Mouse (Mus musculus): ENCODE results near the gene Dnajc11.

Dnajc11 gene

GRCm38 (mm10) chr4:152002063-152002462 is 68.6 kb downstream of the Dnajc11 start:
- in situ Hi-C loops (cut with MboI; ENCODE audit: unreplicated experiment in 2 of 2) = loop anchor here in 1 of 2 experiments (25.0 kb wide), 1 partner anchor 1640 kb away; no protein-coding TSS in a partner anchor

GRCm38 (mm10) chr4:152006137-152006536 is 72.6 kb downstream of the Dnajc11 start:
- in situ Hi-C loops (cut with MboI; ENCODE audit: unreplicated experiment in 2 of 2) = loop anchor here in 1 of 2 experiments (25.0 kb wide), 1 partner anchor 1644 kb away; no protein-coding TSS in a partner anchor

GRCm38 (mm10) chr4:152006812-152007211 is 73.3 kb downstream of the Dnajc11 start:
- in situ Hi-C loops (cut with MboI; ENCODE audit: unreplicated experiment in 2 of 2) = loop anchor here in 1 of 2 experiments (25.0 kb wide), 1 partner anchor 1645 kb away; no protein-coding TSS in a partner anchor

- in situ Hi-C loops (cut with MboI; ENCODE audit: unreplicated experiment in 2 of 2) = loop anchor here in 1 of 2 experiments (25.0 kb wide), 1 partner anchor 1645 kb away; no protein-coding TSS in a partner anchor
These were observed 74.1 kb downstream of the Dnajc11 start for GRCm38 (mm10) chr4:152007481-152008147.

GRCm38 (mm10) chr4:152008148-152008500 is 74.6 kb downstream of the Dnajc11 start:
- in situ Hi-C loops (cut with MboI; ENCODE audit: unreplicated experiment in 2 of 2) = loop anchor here in 1 of 2 experiments (25.0 kb wide), 1 partner anchor 1646 kb away; no protein-coding TSS in a partner anchor

GRCm38 (mm10) chr4:152008622-152009075 is 75.2 kb downstream of the Dnajc11 start, which contains the start of gene Klhl21:
Gene Klhl21 (plus strand): TSS chr4:152008803.
- in situ Hi-C loops (cut with MboI; ENCODE audit: unreplicated experiment in 2 of 2) = loop anchor here in 1 of 2 experiments (25.0 kb wide), 1 partner anchor 1646 kb away; no protein-coding TSS in a partner anchor

- in situ Hi-C loops (cut with MboI; ENCODE audit: unreplicated experiment in 2 of 2) = loop anchor here in 1 of 2 experiments (25.0 kb wide), 1 partner anchor 1647 kb away; no protein-coding TSS in a partner anchor
These were observed 75.9 kb downstream of the Dnajc11 start for GRCm38 (mm10) chr4:152009076-152010051.

- in situ Hi-C loops (cut with MboI; ENCODE audit: unreplicated experiment in 2 of 2) = loop anchor here in 1 of 2 experiments (25.0 kb wide), 1 partner anchor 1648 kb away; no protein-coding TSS in a partner anchor
These were observed 76.7 kb downstream of the Dnajc11 start for GRCm38 (mm10) chr4:152010091-152010706.

- in situ Hi-C loops (cut with MboI; ENCODE audit: unreplicated experiment in 2 of 2) = loop anchor here in 1 of 2 experiments (25.0 kb wide), 1 partner anchor 1648 kb away; no protein-coding TSS in a partner anchor
These were observed 77.2 kb downstream of the Dnajc11 start for GRCm38 (mm10) chr4:152010707-152011134.

- in situ Hi-C loops (cut with MboI; ENCODE audit: unreplicated experiment in 2 of 2) = loop anchor here in 1 of 2 experiments (25.0 kb wide), 1 partner anchor 1649 kb away; no protein-coding TSS in a partner anchor
These were observed 77.8 kb downstream of the Dnajc11 start for GRCm38 (mm10) chr4:152011171-152011760.

- in situ Hi-C loops (cut with MboI; ENCODE audit: unreplicated experiment in 2 of 2) = loop anchor here in 1 of 2 experiments (25.0 kb wide), 1 partner anchor 1650 kb away; no protein-coding TSS in a partner anchor
These were observed 78.6 kb downstream of the Dnajc11 start for GRCm38 (mm10) chr4:152012109-152012508.

- in situ Hi-C loops (cut with MboI; ENCODE audit: unreplicated experiment in 2 of 2) = loop anchor here in 1 of 2 experiments (25.0 kb wide), 1 partner anchor 1651 kb away; no protein-coding TSS in a partner anchor
These were observed 79.7 kb downstream of the Dnajc11 start for GRCm38 (mm10) chr4:152013036-152013813.

- in situ Hi-C loops (cut with MboI; ENCODE audit: unreplicated experiment in 2 of 2) = loop anchor here in 1 of 2 experiments (25.0 kb wide), 1 partner anchor 1657 kb away; no protein-coding TSS in a partner anchor
These were observed 85.6 kb downstream of the Dnajc11 start for GRCm38 (mm10) chr4:152019073-152019472.

GRCm38 (mm10) chr4:152020024-152020423 is 86.5 kb downstream of the Dnajc11 start:
- in situ Hi-C loops (cut with MboI; ENCODE audit: unreplicated experiment in 2 of 2) = loop anchor here in 1 of 2 experiments (25.0 kb wide), 1 partner anchor 1658 kb away; no protein-coding TSS in a partner anchor

- in situ Hi-C loops (cut with MboI; ENCODE audit: unreplicated experiment in 2 of 2) = loop anchor here in 1 of 2 experiments (25.0 kb wide), 1 partner anchor 1659 kb away; no protein-coding TSS in a partner anchor
These were observed 88.1 kb downstream of the Dnajc11 start for GRCm38 (mm10) chr4:152021568-152022097.

GRCm38 (mm10) chr4:152022506-152022905 is 89.0 kb downstream of the Dnajc11 start:
- in situ Hi-C loops (cut with MboI; ENCODE audit: unreplicated experiment in 2 of 2) = loop anchor here in 1 of 2 experiments (25.0 kb wide), 1 partner anchor 1660 kb away; no protein-coding TSS in a partner anchor

- in situ Hi-C loops (cut with MboI; ENCODE audit: unreplicated experiment in 2 of 2) = loop anchor here in 1 of 2 experiments (25.0 kb wide), 1 partner anchor 1662 kb away; no protein-coding TSS in a partner anchor
These were observed 91.0 kb downstream of the Dnajc11 start for GRCm38 (mm10) chr4:152024525-152024924.

Data from v-Abl transformed pro-B cells (cell line).